ENCODE assay signal across 14 mouse cellular contexts in the genomic region with DNA sequence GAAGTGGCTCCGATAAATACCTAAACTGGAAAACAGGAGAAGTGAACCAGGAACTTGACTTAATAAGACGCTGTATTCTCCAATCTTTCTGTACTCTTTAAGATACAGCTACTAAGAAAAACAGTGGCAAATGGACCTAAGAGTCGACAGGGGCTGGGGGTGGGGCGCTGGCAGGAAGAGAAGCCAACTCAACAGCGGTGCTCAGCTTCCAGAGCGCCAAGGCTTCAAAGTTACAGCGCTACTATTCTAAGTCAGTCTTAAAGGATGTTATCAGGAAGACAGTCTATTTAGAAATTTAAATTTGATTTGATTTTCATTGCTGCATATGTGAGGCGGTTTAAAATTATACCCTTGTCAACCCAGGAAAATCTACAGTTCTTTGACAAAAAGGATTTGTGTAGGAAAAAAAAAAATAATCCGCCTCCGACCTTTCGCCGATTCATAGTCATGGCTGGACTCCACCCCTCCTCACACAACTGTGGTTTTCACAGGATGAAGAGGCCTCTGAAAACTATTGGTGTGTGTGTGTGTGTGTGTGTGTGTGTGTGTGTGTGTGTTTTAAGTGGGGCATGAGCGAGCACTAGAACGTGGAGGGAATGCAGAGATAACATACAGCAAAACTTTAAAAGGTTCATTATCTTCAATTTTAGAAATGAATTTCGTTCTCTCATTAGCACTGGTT. TPM values are rescaled to one million over a fixed set of nuclear protein-coding genes. Genes with fewer than 3 reads are reported as not detected.
DNase-seq lines count a peak whose midpoint lies in the region; ATAC-seq and TF ChIP-seq lines count a peak whose summit lies in the region.
"Had no signal": no experiment of that assay in that cellular context is flagged by ENCODE, and none has a peak within 500 bp of the region (broad histone marks: within the 10 kb centered on the region; RNA-seq: fewer than 3 reads in every experiment).

No protein-coding gene starts in this region.

- DNase-seq in heart, postnatal 36 days = no peak
- DNase-seq in T-cell, adult 2 months (ENCODE audit: low spot score) = peak; percentile 49
- DNase-seq in liver, embryonic 14.5 days (ENCODE audit: low read depth in 3 of 3, low spot score in 3 of 3) = no peak
- peak; percentile 35 for DNase-seq in thymus, postnatal 25 days
- no peak for DNase-seq in embryo, embryonic 10.5 days (ENCODE audit: low spot score)
- no peak for DNase-seq in stomach, postnatal 0 days (ENCODE audit: low spot score)
- DNase-seq: adrenal gland, adult 8-10 months; cerebellum, adult 2 months; kidney, adult 8-10 months; lung, postnatal 14 days had no signal

- H3K9me3 ChIP-seq in heart, embryonic 16.5 days (replicated peaks; ENCODE audit: control insufficient read depth, low read length) = no peaks in the 10 kb centered on the region
- no peaks in the 10 kb centered on the region for H3K9me3 ChIP-seq in liver, embryonic 14.5 days (ENCODE audit: control insufficient read depth, low read length)
- no peaks in the 10 kb centered on the region for H3K9me3 ChIP-seq in stomach, postnatal 0 days (ENCODE audit: control insufficient read depth, low read length)
- H3K9me3 ChIP-seq: hindbrain, embryonic 15.5 days; midbrain, embryonic 13.5 days had no signal

- intact Hi-C loops in heart, postnatal 36 days (cut with DNase I) = no loop called here

- no peak overlapping the region for H3K4me3 ChIP-seq in heart, embryonic 16.5 days (ENCODE audit: low read length)
- no peak overlapping the region for H3K4me3 ChIP-seq in liver, embryonic 14.5 days (ENCODE audit: insufficient read depth in 1 of 2, low read depth in 2 of 2, low read length in 2 of 2)
- H3K4me3 ChIP-seq in stomach, postnatal 0 days (ENCODE audit: low read depth, low read length) = no peak overlapping the region
- H3K4me3 ChIP-seq: hindbrain, embryonic 15.5 days; left cerebral cortex, adult 2 months; midbrain, embryonic 13.5 days had no signal

- no peak for TF ChIP-seq EP300 in liver, embryonic 14.5 days (IDR thresholded peaks at IDR 0.05; ENCODE audit: low read depth)
- TF ChIP-seq EP300 in stomach, postnatal 0 days (optimal IDR thresholded peaks at IDR 0.05) = no peak

- no peaks in the 10 kb centered on the region for H3K36me3 ChIP-seq in heart, embryonic 16.5 days (ENCODE audit: control insufficient read depth, insufficient read depth)
- no peaks in the 10 kb centered on the region for H3K36me3 ChIP-seq in liver, embryonic 14.5 days (replicated peaks; ENCODE audit: control insufficient read depth, insufficient read depth, low read depth)
- no peaks in the 10 kb centered on the region for H3K36me3 ChIP-seq in stomach, postnatal 0 days (ENCODE audit: control insufficient read depth, insufficient read depth, low read length)
- H3K36me3 ChIP-seq: hindbrain, embryonic 15.5 days; midbrain, embryonic 13.5 days had no signal

- no peaks in the 10 kb centered on the region for H3K27me3 ChIP-seq in heart, embryonic 16.5 days (ENCODE audit: control insufficient read depth, insufficient read depth, low read length)
- no peaks in the 10 kb centered on the region for H3K27me3 ChIP-seq in liver, embryonic 14.5 days (ENCODE audit: control insufficient read depth, insufficient read depth, low read length)
- no peaks in the 10 kb centered on the region for H3K27me3 ChIP-seq in stomach, postnatal 0 days (ENCODE audit: control insufficient read depth, insufficient read depth, low read length)
- H3K27me3 ChIP-seq: hindbrain, embryonic 15.5 days had no signal

- peaks cover 11% of the 10 kb centered on the region for H3K4me1 ChIP-seq in heart, embryonic 16.5 days (ENCODE audit: control insufficient read depth, insufficient read depth, low read length)
- H3K4me1 ChIP-seq in liver, embryonic 14.5 days (replicated peaks; ENCODE audit: control insufficient read depth in 2 of 2, insufficient read depth in 2 of 2, low read length in 1 of 2) = peaks cover 0 to 12% of the 10 kb centered on the region in 2 experiments; a peak in 2 of 4 replicates
- no peaks in the 10 kb centered on the region for H3K4me1 ChIP-seq in stomach, postnatal 0 days (replicated peaks; ENCODE audit: control insufficient read depth, insufficient read depth)

- H3K27ac ChIP-seq in heart, embryonic 16.5 days (ENCODE audit: low read length) = no peak overlapping the region
- H3K27ac ChIP-seq in liver, embryonic 14.5 days = no peak overlapping the region
- H3K27ac ChIP-seq in stomach, postnatal 0 days (replicated peaks) = no peak overlapping the region
- H3K27ac ChIP-seq: hindbrain, embryonic 15.5 days; left cerebral cortex, adult 2 months; midbrain, embryonic 13.5 days had no signal

- TF ChIP-seq CTCF in liver, embryonic 14.5 days (IDR thresholded peaks at IDR 0.05; ENCODE audit: low read depth) = no peak
- TF ChIP-seq CTCF in stomach, postnatal 0 days (IDR thresholded peaks at IDR 0.05; ENCODE audit: low read depth) = no peak

- 0 out of 2 replicates have a peak overlapping the region, but pooled peaks have one; percentile 6 for H3K4me2 ChIP-seq in heart, embryonic 16.5 days (ENCODE audit: low read depth, low read length)
- peak overlapping the region; percentile 36 for H3K4me2 ChIP-seq in liver, embryonic 14.5 days (ENCODE audit: low read depth)
- no peak overlapping the region for H3K4me2 ChIP-seq in stomach, postnatal 0 days (replicated peaks; ENCODE audit: low read depth)
- H3K4me2 ChIP-seq: hindbrain, embryonic 15.5 days; midbrain, embryonic 13.5 days had no signal

- WGBS in heart, embryonic 16.5 days = 72% methylated on average over 15 of the region's 15 CpGs
- 34% methylated on average over 15 of the region's 15 CpGs for WGBS in liver, embryonic 14.5 days (ENCODE audit: insufficient replicate concordance)
- 79% methylated on average over 15 of the region's 15 CpGs for WGBS in stomach, postnatal 0 days

- H3K9ac ChIP-seq in heart, embryonic 16.5 days (ENCODE audit: low read length) = no peak overlapping the region
- no peak overlapping the region for H3K9ac ChIP-seq in liver, embryonic 14.5 days (replicated peaks)
- H3K9ac ChIP-seq in stomach, postnatal 0 days (ENCODE audit: low read length) = no peak overlapping the region
- H3K9ac ChIP-seq: hindbrain, embryonic 15.5 days; midbrain, embryonic 13.5 days had no signal

- ATAC-seq in heart, embryonic 16.5 days (replicated peaks; ENCODE audit: extremely low read depth, insufficient read depth, low FRiP score) = no peak
- ATAC-seq in liver, embryonic 14.5 days (ENCODE audit: insufficient read depth) = no peak
- no peak for ATAC-seq in stomach, postnatal 0 days (ENCODE audit: low FRiP score, low TSS enrichment)
- ATAC-seq: midbrain, embryonic 13.5 days had no signal

RNA-seq across cellular contexts. Expression of a gene that starts 15.1 kb away (rescaled TPM):
- 6.1 and 7.1 TPM in 2 replicates for polyA plus RNA-seq in heart, embryonic 16.5 days (2015; fragmentation: Nextera tagmentation; extraction: Ambion mirVana)
- 1 to 10 TPM; 3.9 to 5.9 TPM for total RNA-seq in heart, postnatal 36 days (2021)
- polyA plus RNA-seq in liver, embryonic 14.5 days (2012; rRNA removed) = 1.3 and 2.5 TPM in 2 replicates
- 3.8 and 4.4 TPM in 2 replicates for polyA plus RNA-seq in liver, embryonic 14.5 days (2014; fragmentation: Nextera tagmentation; extraction: Ambion mirVana)
- 29.6 and 30.6 TPM in 2 replicates for polyA plus RNA-seq in stomach, postnatal 0 days (2015; fragmentation: Nextera tagmentation; extraction: Ambion mirVana)

Comparison
In these comparisons a context has a peak if more than half of its experiments do, and no peak if none do; other contexts are left out.
1. DNase-seq: peak in T-cell, adult 2 months (single experiment) and thymus, postnatal 25 days (single experiment); none in heart, postnatal 36 days (0 of 2), liver, embryonic 14.5 days (0 of 3), embryo, embryonic 10.5 days (single experiment) and stomach, postnatal 0 days (single experiment).